Mouse (Mus musculus): ENCODE results near the gene Fam45a.

- TF ChIP-seq CTCF (conservative IDR thresholded peaks at IDR 0.05 in 1 of 2, IDR thresholded peaks at IDR 0.05 in 1 of 2; ENCODE audit: low read depth in 2 of 2, low read length in 2 of 2) (no peak), MYC (IDR thresholded peaks at IDR 0.05; ENCODE audit: low read depth, low read length) (no peak), EP300 (IDR thresholded peaks at IDR 0.05; ENCODE audit: low read length) (no peak), ZNF384 (IDR thresholded peaks at IDR 0.05; ENCODE audit: low read depth, low read length) (no peak), CHD2 (IDR thresholded peaks at IDR 0.05; ENCODE audit: low read length) (no peak), NRF1 (IDR thresholded peaks at IDR 0.05; ENCODE audit: low read depth, low read length) (no peak), POLR2A (IDR thresholded peaks at IDR 0.05; ENCODE audit: low read depth, low read length) (no peak), ZMIZ1 (IDR thresholded peaks at IDR 0.05; ENCODE audit: low read depth, low read length) (no peak)
These were observed 6.5 kb upstream of the Fam45a start for GRCm38 (mm10) chr19:60804903-60805302.

All from CH12.LX (cell line).